Mouse (Mus musculus) naive thymus-derived CD4-positive, alpha-beta T cell, adult 5 months (primary cell): Measurements from ENCODE around the gene Tbxa2r. TPM values are rescaled to one million over a fixed set of nuclear protein-coding genes. Genes with fewer than 3 reads are reported as not detected.

Experiments used
- polyA plus RNA-seq: library from polyadenylated mRNA; unstranded; fragments of 100-300 nt; shearing (Covaris generic); gene quantifications from one replicate; pipeline ENCODE4 v1.2.1, GENCODE M21; 2017

Tbxa2r gene
- polyA plus RNA-seq, result 43.5 TPM

GRCm38 (mm10) chr10:81328386-81328785 lies at the start of gene Tbxa2r:
Gene Tbxa2r, plus strand, starts transcription at chr10:81328731.

DNA sequence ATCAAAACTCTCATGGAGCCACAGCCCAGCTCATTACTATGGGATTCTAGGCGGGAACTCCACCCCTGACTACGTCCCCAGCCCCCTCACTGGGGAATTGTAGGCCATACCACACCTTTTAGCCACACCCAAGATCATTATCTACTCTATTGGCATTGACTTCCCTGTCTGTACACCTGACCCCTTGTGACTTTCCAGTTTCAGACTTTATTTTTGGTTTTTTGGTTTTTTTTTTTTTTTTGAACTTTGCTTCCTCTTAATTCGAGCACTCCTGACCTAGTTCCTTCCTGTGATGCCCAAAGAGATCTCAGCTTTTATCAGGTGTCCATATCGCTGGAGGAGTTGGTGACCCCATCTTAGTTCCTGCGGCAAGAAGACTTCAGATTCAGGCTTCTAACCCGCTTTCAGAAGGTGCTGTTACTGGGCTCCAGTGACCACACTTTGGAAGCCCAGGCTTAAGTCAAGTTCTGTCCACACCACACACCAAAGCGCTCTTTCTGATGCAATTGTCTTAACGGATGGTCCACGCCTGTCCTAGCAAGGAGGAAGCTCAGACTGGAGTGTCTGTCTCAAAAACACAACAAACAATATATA lies 36.9 kb upstream of the Tbxa2r start, which contains the start of gene Tjp3:
Gene Tjp3, minus strand, starts transcription at position 71 of the 594 bp plus-strand sequence.

GRCm38 (mm10) chr10:81292554-81293333 lies 35.8 kb upstream of the Tbxa2r start, which contains the start of gene Pip5k1c:
Gene Pip5k1c, plus strand, starts transcription at chr10:81292963.

GRCm38 (mm10) chr10:81320550-81321347 lies 7.8 kb upstream of the Tbxa2r start, which contains the start of gene Cactin:
Gene Cactin, plus strand, starts transcription at chr10:81321103.

DNA sequence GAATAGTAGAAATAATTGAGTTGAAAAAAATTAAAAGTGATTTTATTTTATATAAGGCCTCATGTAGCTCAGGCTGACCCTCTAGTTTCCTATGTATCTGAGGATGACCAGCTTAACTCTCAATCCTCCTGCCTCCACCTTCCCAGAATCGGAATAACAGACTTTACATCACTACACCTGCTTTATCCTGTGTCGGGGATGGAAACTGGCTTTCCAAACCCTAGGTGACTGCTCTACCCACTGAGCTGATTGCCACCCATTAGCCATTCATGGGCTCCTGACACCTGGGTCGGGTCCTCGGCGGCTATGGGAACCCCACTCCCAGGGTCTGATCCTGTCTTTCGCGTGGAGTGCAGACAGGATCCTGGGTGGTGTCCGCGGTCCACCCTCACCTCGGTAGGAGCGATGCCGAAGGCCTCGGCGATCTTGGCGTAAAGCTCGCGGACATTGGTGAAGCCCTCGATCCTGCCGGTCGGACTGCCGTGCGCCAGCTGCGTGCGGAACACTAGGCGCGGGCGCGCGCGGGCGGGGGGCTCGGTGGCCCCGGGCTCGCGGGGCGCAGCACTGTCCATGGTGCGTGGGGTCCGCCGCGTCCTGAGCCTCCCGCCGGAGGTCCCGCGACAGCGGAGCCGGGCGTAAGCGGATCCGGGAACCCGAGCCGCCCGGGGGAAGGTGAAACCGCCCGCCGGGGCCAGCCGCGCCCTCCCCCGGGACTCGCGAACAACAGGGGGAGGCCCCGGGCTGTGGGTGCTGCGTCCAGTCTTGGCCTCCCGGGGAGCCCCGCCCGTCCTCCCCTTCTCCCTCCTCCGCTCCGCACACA lies 14.4 kb downstream of the Tbxa2r start, which contains the start of gene Gipc3:
Gene Gipc3, minus strand, starts transcription at position 581 of the 820 bp plus-strand sequence.

GRCm38 (mm10) chr10:81350351-81351063 lies 22.0 kb downstream of the Tbxa2r start, which contains the start of gene Hmg20b:
Gene Hmg20b, minus strand, starts transcription at chr10:81350480.

DNA sequence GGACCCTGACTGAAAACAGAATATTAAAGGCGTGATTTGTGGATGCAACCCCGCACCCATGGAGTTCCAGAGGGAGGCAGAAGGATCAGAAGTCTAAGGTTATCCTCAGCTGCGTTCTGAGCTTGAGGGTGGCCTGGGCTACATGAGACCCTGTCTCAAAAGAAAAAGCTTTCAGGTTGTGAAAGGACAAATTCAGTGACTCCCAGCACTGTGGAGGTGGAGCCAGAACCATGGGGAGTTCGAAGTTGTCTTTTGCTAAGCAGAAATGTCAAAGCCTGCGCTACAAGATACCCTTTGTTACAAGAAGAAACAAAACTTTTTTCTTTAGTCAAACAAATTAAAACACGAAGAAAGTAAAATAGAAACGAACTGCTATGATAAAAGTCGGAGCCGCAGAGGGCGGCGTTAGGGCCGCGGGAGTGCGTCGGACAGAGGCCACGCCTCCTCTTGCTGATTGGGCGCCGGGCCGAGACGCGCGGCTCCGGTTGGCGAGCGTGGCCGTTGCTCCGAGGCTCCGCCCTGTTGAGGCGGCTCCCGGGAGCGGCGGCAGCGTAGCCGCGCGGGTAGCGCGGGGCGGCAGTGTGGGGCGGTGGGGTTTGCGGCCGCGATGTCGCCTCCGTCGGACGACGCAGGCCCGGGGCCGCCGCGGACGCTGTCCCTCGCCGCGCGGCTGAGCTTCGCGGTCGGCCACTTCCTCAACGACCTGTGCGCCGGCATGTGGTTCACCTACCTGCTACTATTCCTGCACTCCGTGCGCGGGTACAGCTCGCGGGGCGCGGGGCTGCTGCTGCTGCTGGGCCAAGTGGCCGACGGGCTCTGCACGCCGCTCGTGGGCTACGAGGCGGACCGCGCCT lies 28.7 kb downstream of the Tbxa2r start, which contains the start of gene Mfsd12:
Gene Mfsd12, plus strand, starts transcription at position 501 of the 854 bp plus-strand sequence.

DNA sequence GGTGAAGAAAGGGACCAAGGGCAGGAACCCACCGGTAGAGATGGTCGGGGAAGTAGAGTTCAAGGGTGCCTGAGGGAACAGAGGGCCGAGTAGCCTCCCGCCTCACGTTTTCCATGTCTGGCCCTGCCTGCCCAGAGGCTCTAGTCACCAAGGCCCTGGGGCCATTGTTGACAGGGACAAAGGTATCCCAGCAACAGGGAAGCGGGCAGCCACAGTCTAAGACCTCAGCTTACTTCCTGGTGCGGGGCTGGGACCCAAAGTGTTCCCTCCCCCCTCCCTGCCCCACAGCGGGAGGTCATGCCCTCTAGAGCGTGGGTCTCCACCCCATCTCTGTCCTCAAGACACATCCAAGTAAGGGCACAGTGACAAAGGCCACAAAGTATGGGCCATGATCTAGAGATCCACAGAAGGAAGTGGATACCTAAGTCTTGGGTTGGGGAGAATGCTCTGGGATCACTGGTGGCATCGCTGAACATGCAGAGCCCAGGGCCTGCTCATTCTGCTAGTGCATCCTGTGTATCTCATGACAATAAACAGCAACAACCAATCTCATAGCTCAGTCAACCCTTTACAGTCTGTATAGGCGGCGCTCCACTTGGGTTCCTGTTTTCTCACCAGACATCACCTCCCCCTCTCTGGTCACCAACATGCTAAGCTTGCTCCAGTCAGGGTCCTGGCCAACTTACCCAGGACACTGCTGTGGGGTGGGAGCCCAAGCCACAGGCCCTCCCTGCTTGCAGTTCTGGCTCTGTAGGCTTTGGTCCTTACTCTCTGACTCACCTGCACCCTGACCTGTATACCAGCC lies 37.3 kb downstream of the Tbxa2r start, which contains the start of gene 4930404N11Rik:
Gene 4930404N11Rik, minus strand, starts transcription at position 145 of the 805 bp plus-strand sequence.

GRCm38 (mm10) chr10:81377793-81378552 lies 49.4 kb downstream of the Tbxa2r start, which contains the start of gene Fzr1:
Gene Fzr1, minus strand, starts transcription at chr10:81378516.

DNA sequence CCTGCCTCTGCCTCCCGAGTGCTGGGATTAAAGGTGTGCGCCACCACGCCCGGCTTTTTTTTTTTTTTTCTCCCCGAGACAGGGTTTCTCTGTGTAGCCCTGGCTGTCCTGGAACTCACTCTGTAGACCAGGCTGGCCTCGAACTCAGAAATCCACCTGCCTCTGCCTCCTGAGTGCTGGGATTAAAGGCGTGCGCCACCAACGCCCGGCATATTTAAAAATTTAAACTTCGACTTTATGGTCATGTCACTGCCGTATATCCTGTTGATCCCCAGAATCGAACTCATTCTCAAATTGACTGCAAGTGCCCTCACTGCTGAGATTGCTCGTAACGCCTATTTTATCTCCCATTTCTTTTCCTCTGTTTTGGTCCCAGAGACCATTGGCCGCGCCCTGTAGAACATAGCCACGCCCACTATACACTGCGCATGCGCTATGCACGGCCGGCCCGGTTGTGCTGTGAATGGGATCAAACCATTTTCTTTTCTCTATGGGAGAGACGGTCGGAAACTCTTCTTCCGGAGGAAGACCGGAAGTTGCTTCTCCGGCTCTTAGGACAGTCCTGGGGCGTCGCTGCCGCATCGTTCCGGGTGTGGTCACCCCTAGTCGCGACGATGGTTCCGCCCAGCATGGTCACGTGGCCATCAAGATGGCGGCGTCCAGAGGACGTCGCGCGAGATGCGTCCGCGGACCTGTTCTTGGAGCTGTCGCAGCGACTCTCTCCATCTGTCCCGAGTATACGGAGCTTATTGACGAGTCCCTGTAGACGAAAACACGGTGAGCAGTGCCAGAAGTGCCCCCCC lies 55.5 kb downstream of the Tbxa2r start, which contains the start of the genes Dohh and Gm48551:
Gene Dohh, plus strand, starts transcription at position 627 of the 803 bp plus-strand sequence.
Gene Gm48551, plus strand, starts transcription at position 665 of the 803 bp plus-strand sequence.

Other genes with a start within 250 kb of the Tbxa2r start
- gene Creb3l3, start 229.9 kb upstream of the Tbxa2r start, polyA plus RNA-seq, result not detected
- gene Map2k2, start 222.8 kb upstream of the Tbxa2r start, polyA plus RNA-seq, result 160 TPM
- gene Zbtb7a, start 193.5 kb upstream of the Tbxa2r start, polyA plus RNA-seq, result 68.2 TPM
- gene Pias4, start 160.8 kb upstream of the Tbxa2r start, polyA plus RNA-seq, result 41.3 TPM
- gene Eef2, start 152.1 kb upstream of the Tbxa2r start, polyA plus RNA-seq, result 1,105 TPM
- gene Dapk3, start 145.7 kb upstream of the Tbxa2r start, polyA plus RNA-seq, result 83.9 TPM
- gene 4930442H23Rik, start 144.9 kb upstream of the Tbxa2r start, polyA plus RNA-seq, result 0.39 TPM
- not detected for gene Nmrk2, start 126.7 kb upstream of the Tbxa2r start, polyA plus RNA-seq
- 0.21 TPM for gene Atcay, start 97.9 kb upstream of the Tbxa2r start, polyA plus RNA-seq
- 4.1 TPM for gene Zfr2, start 95.6 kb upstream of the Tbxa2r start, polyA plus RNA-seq
- gene Matk, start 75.8 kb upstream of the Tbxa2r start, polyA plus RNA-seq, result 35.8 TPM
- 119 TPM for gene Mrpl54, start 61.8 kb upstream of the Tbxa2r start, polyA plus RNA-seq
- gene Apba3, start 61.8 kb upstream of the Tbxa2r start, polyA plus RNA-seq, result 42.8 TPM
- gene Tjp3, start 37.1 kb upstream of the Tbxa2r start, polyA plus RNA-seq, result 11.2 TPM
- gene Pip5k1c, start 35.8 kb upstream of the Tbxa2r start, polyA plus RNA-seq, result 105 TPM
- gene Cactin, start 7.6 kb upstream of the Tbxa2r start, polyA plus RNA-seq, result 70.7 TPM
- gene Gipc3, start 14.5 kb downstream of the Tbxa2r start, polyA plus RNA-seq, result not detected
- gene Hmg20b, start 21.7 kb downstream of the Tbxa2r start, polyA plus RNA-seq, result 26.7 TPM
- 4.4 TPM for gene Mfsd12, start 28.8 kb downstream of the Tbxa2r start, polyA plus RNA-seq
- 0.62 TPM for gene 4930404N11Rik, start 37.1 kb downstream of the Tbxa2r start, polyA plus RNA-seq
- gene Fzr1, start 49.8 kb downstream of the Tbxa2r start, polyA plus RNA-seq, result 40.3 TPM
- 50.0 TPM for gene Dohh, start 55.7 kb downstream of the Tbxa2r start, polyA plus RNA-seq
- gene Gm48551, start 55.7 kb downstream of the Tbxa2r start, polyA plus RNA-seq, result 2.8 TPM
- gene Gm48552, start 60.3 kb downstream of the Tbxa2r start, polyA plus RNA-seq, result 0.90 TPM
- 1.7 TPM for gene Smim24, start 64.3 kb downstream of the Tbxa2r start, polyA plus RNA-seq
- 16.5 TPM for gene Nfic, start 126.9 kb downstream of the Tbxa2r start, polyA plus RNA-seq
- not detected for gene Celf5, start 154.0 kb downstream of the Tbxa2r start, polyA plus RNA-seq
- 154 TPM for gene Ncln, start 167.7 kb downstream of the Tbxa2r start, polyA plus RNA-seq
- gene S1pr4, start 171.4 kb downstream of the Tbxa2r start, polyA plus RNA-seq, result 94.7 TPM
- 3.3 TPM for gene Gna15, start 195.5 kb downstream of the Tbxa2r start, polyA plus RNA-seq
- gene Gna11, start 216.5 kb downstream of the Tbxa2r start, polyA plus RNA-seq, result 9.7 TPM
- gene Aes, start 230.8 kb downstream of the Tbxa2r start, polyA plus RNA-seq, result 989 TPM
- 0.93 TPM for gene Tle2, start 245.8 kb downstream of the Tbxa2r start, polyA plus RNA-seq